31 mouse cellular contexts compared by ENCODE assay signal in the genomic region with DNA sequence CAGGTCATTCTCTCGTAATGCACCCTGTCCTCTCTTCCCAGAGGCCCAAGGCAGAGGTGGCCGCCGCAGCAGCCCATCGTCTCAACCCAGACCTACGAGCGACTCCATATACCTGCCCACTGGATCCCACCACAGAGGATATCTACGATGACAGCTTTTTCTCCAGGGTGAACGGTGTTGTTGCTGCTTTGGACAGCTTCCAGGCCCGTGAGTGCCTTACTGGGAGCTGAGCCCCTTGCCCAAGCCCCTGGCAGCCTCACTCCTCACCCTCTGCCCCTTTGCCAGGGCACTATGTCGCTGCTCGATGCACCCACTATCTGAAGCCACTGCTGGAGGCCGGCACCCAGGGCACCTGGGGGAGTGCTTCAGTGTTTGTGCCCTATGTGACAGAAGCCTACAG. TPM values are rescaled to one million over a fixed set of nuclear protein-coding genes. Genes with fewer than 3 reads are reported as not detected.
DNase-seq lines count a peak whose midpoint lies in the region; ATAC-seq lines count a peak whose summit lies in the region.
"Had no signal": no experiment of that assay in that cellular context is flagged by ENCODE, and none has a peak within 500 bp of the region (broad histone marks: within the 10 kb centered on the region; RNA-seq: fewer than 3 reads in every experiment).

No protein-coding gene starts in this region.

- no peak overlapping the region for H3K4me3 ChIP-seq in heart, embryonic 12.5 days
- H3K4me3 ChIP-seq in megakaryocyte, embryonic 14.5 days (replicated peaks) = peak overlapping the region; percentile 98
- no peak overlapping the region for H3K4me3 ChIP-seq in liver, embryonic 12.5 days
- H3K4me3 ChIP-seq: embryonic facial prominence, embryonic 13.5 days; heart, adult 2 months; heart, embryonic 15.5 days; neural tube, embryonic 15.5 days had no signal

- H3K9me3 ChIP-seq in heart, embryonic 12.5 days (replicated peaks) = no peaks in the 10 kb centered on the region
- H3K9me3 ChIP-seq in megakaryocyte, embryonic 14.5 days = no peaks in the 10 kb centered on the region
- H3K9me3 ChIP-seq in liver, embryonic 12.5 days (replicated peaks) = no peaks in the 10 kb centered on the region
- H3K9me3 ChIP-seq: embryonic facial prominence, embryonic 13.5 days; heart, embryonic 15.5 days; neural tube, embryonic 15.5 days had no signal

- no peak overlapping the region for H3K4me2 ChIP-seq in heart, embryonic 12.5 days
- H3K4me2 ChIP-seq in liver, embryonic 12.5 days = peak overlapping the region; percentile 12; the same call in 1 of the 2 replicates
- H3K4me2 ChIP-seq: embryonic facial prominence, embryonic 13.5 days; heart, embryonic 15.5 days; hindbrain, embryonic 14.5 days; neural tube, embryonic 15.5 days had no signal

- H3K27ac ChIP-seq in heart, embryonic 12.5 days (ENCODE audit: poor library complexity, severe bottlenecking) = no peak overlapping the region
- peak overlapping the region; percentile 98; the same call in 1 of the 2 replicates for H3K27ac ChIP-seq in liver, embryonic 12.5 days
- H3K27ac ChIP-seq: heart, embryonic 15.5 days; hindbrain, embryonic 14.5 days; neural tube, embryonic 15.5 days had no signal

- H3K4me1 ChIP-seq in heart, embryonic 12.5 days (replicated peaks) = peaks cover 78% of the 10 kb centered on the region
- peaks cover 99% of the 10 kb centered on the region for H3K4me1 ChIP-seq in megakaryocyte, embryonic 14.5 days
- peaks cover 93% of the 10 kb centered on the region for H3K4me1 ChIP-seq in liver, embryonic 12.5 days

- no peak overlapping the region for H3K9ac ChIP-seq in heart, embryonic 12.5 days
- peak overlapping the region; percentile 17; the same call in 1 of the 2 replicates for H3K9ac ChIP-seq in liver, embryonic 12.5 days
- H3K9ac ChIP-seq: embryonic facial prominence, embryonic 13.5 days; heart, embryonic 15.5 days; hindbrain, embryonic 14.5 days; neural tube, embryonic 15.5 days had no signal

- ATAC-seq in heart, embryonic 12.5 days (ENCODE audit: insufficient number of reproducible peaks, low FRiP score) = no peak
- ATAC-seq in megakaryocyte, adult 5-6 weeks (ENCODE audit: poor library complexity, severe bottlenecking) = no peak
- no peak for ATAC-seq in liver, embryonic 12.5 days
- no peak for ATAC-seq in granulocyte monocyte progenitor cell, adult 5-6 weeks (replicated peaks; ENCODE audit: poor library complexity, severe bottlenecking)
- ATAC-seq: forebrain, embryonic 14.5 days; intestine, postnatal 0 days; Patski had no signal

- no peaks in the 10 kb centered on the region for H3K27me3 ChIP-seq in heart, embryonic 12.5 days (replicated peaks)
- no peaks in the 10 kb centered on the region for H3K27me3 ChIP-seq in megakaryocyte, embryonic 14.5 days (replicated peaks)
- no peaks in the 10 kb centered on the region for H3K27me3 ChIP-seq in liver, embryonic 12.5 days (replicated peaks)
- H3K27me3 ChIP-seq: embryonic facial prominence, embryonic 13.5 days; heart, embryonic 15.5 days; Patski had no signal

- peak; percentile 92 for DNase-seq in heart, adult 11 months
- DNase-seq in urinary bladder, postnatal 10 days (ENCODE audit: low spot score) = no peak
- DNase-seq: adrenal gland, postnatal 10 days; cerebellum, adult 11 months; cerebellum, adult 9-11 months; embryo, embryonic 11 days; gastrocnemius, postnatal 14 days; heart, adult 2 months; heart, postnatal 36 days; kidney, adult 9 months; kidney, postnatal 10 days; layer of hippocampus, postnatal 36 days; lung, postnatal 36 days; midbrain, embryonic 14.5 days; right cerebral cortex, adult 18-20 months; spleen, adult 18-20 months; thymus, postnatal 25 days had no signal

- 87% methylated on average over 12 of the region's 12 CpGs for WGBS in heart, embryonic 12.5 days
- 90% methylated on average over 12 of the region's 12 CpGs for WGBS in liver, embryonic 12.5 days (ENCODE audit: insufficient replicate concordance)

- peaks cover 26% of the 10 kb centered on the region for H3K36me3 ChIP-seq in heart, embryonic 12.5 days
- H3K36me3 ChIP-seq in megakaryocyte, embryonic 14.5 days (replicated peaks; ENCODE audit: low read length) = peaks cover 83% of the 10 kb centered on the region
- peaks cover 75% of the 10 kb centered on the region for H3K36me3 ChIP-seq in liver, embryonic 12.5 days
- H3K36me3 ChIP-seq: embryonic facial prominence, embryonic 13.5 days; neural tube, embryonic 15.5 days had no signal

RNA-seq across cellular contexts. Expression of a gene that starts 3.5 kb away (rescaled TPM):
- 42.9 and 45.7 TPM in 2 replicates for polyA plus RNA-seq in heart, embryonic 12.5 days (2016; fragmentation: Nextera tagmentation; extraction: Ambion mirVana)
- polyA plus RNA-seq in megakaryocyte, embryonic 14.5 days (2012; ENCODE audit: insufficient read depth, low replicate concordance) = 78.9 and 91.5 TPM in 2 replicates
- total RNA-seq in megakaryocyte, adult 5-6 weeks (2015) = 37.5 and 44.3 TPM in 2 replicates
- 35.6 and 43.2 TPM in 2 replicates for total RNA-seq in megakaryocyte, adult 5-6 weeks (2017)
- 63.1 and 63.7 TPM in 2 replicates for polyA plus RNA-seq in liver, embryonic 12.5 days (2016; fragmentation: Nextera tagmentation; extraction: Ambion mirVana)
- 79.1 and 88.9 TPM in 2 replicates for total RNA-seq in granulocyte monocyte progenitor cell, adult 5-6 weeks (2014; fragmentation: Nextera tagmentation)
- 21.4 and 33.4 TPM in 2 replicates for total RNA-seq in granulocyte monocyte progenitor cell, adult 5-6 weeks (2017)

RNA-seq across cellular contexts. Expression of a gene that starts 4.0 kb away (rescaled TPM):
- 4.4 and 5.2 TPM in 2 replicates for polyA plus RNA-seq in heart, embryonic 12.5 days (2016; fragmentation: Nextera tagmentation; extraction: Ambion mirVana)
- 2.7 TPM in 1 of 2 replicates, not detected in the other for polyA plus RNA-seq in megakaryocyte, embryonic 14.5 days (2012; ENCODE audit: insufficient read depth, low replicate concordance)
- total RNA-seq in megakaryocyte, adult 5-6 weeks (2015) = 0.18 TPM in 1 of 2 replicates, not detected in the other
- not detected in 2 replicates for total RNA-seq in megakaryocyte, adult 5-6 weeks (2017)
- 1.2 and 1.4 TPM in 2 replicates for polyA plus RNA-seq in liver, embryonic 12.5 days (2016; fragmentation: Nextera tagmentation; extraction: Ambion mirVana)
- 0.47 TPM in 1 of 2 replicates, not detected in the other for total RNA-seq in granulocyte monocyte progenitor cell, adult 5-6 weeks (2014; fragmentation: Nextera tagmentation)
- not detected in 2 replicates for total RNA-seq in granulocyte monocyte progenitor cell, adult 5-6 weeks (2017)
- total RNA-seq: heart, adult 2 months had no signal
- polyA plus RNA-seq: large intestine, adult 2 months; Patski had no signal

RNA-seq across cellular contexts. Expression of a gene that starts 6.9 kb away (rescaled TPM):
- 41.9 and 43.9 TPM in 2 replicates for polyA plus RNA-seq in heart, embryonic 12.5 days (2016; fragmentation: Nextera tagmentation; extraction: Ambion mirVana)
- polyA plus RNA-seq in megakaryocyte, embryonic 14.5 days (2012; ENCODE audit: insufficient read depth, low replicate concordance) = 270 and 880 TPM in 2 replicates
- 1.8 and 4.7 TPM in 2 replicates for total RNA-seq in megakaryocyte, adult 5-6 weeks (2015)
- 2.6 and 3.2 TPM in 2 replicates for total RNA-seq in megakaryocyte, adult 5-6 weeks (2017)
- polyA plus RNA-seq in liver, embryonic 12.5 days (2016; fragmentation: Nextera tagmentation; extraction: Ambion mirVana) = 64.3 and 68.7 TPM in 2 replicates
- 16.7 and 29.9 TPM in 2 replicates for total RNA-seq in granulocyte monocyte progenitor cell, adult 5-6 weeks (2014; fragmentation: Nextera tagmentation)
- 18.6 and 23.2 TPM in 2 replicates for total RNA-seq in granulocyte monocyte progenitor cell, adult 5-6 weeks (2017)

RNA-seq across cellular contexts. Expression of a gene that starts 13.5 kb away (rescaled TPM):
- 6.8 and 11.4 TPM in 2 replicates for polyA plus RNA-seq in heart, embryonic 12.5 days (2016; fragmentation: Nextera tagmentation; extraction: Ambion mirVana)
- 9.9 and 23.4 TPM in 2 replicates for polyA plus RNA-seq in megakaryocyte, embryonic 14.5 days (2012; ENCODE audit: insufficient read depth, low replicate concordance)
- total RNA-seq in megakaryocyte, adult 5-6 weeks (2015) = 0.33 TPM in 1 of 2 replicates, not detected in the other
- 0.51 and 1.7 TPM in 2 replicates for total RNA-seq in megakaryocyte, adult 5-6 weeks (2017)
- polyA plus RNA-seq in liver, embryonic 12.5 days (2016; fragmentation: Nextera tagmentation; extraction: Ambion mirVana) = 2.6 and 3.7 TPM in 2 replicates
- 3.0 TPM in 1 of 2 replicates, not detected in the other for total RNA-seq in granulocyte monocyte progenitor cell, adult 5-6 weeks (2014; fragmentation: Nextera tagmentation)
- 0.69 TPM in 1 of 2 replicates, not detected in the other for total RNA-seq in granulocyte monocyte progenitor cell, adult 5-6 weeks (2017)
- polyA plus RNA-seq: Patski had no signal

RNA-seq across cellular contexts. Expression of a gene that starts 17.3 kb away (rescaled TPM):
- polyA plus RNA-seq in heart, embryonic 12.5 days (2016; fragmentation: Nextera tagmentation; extraction: Ambion mirVana) = 1.5 TPM in 2 replicates
- 3.2 and 5.8 TPM in 2 replicates for polyA plus RNA-seq in megakaryocyte, embryonic 14.5 days (2012; ENCODE audit: insufficient read depth, low replicate concordance)
- total RNA-seq in megakaryocyte, adult 5-6 weeks (2015) = not detected in 2 replicates
- not detected in 2 replicates for total RNA-seq in megakaryocyte, adult 5-6 weeks (2017)
- polyA plus RNA-seq in liver, embryonic 12.5 days (2016; fragmentation: Nextera tagmentation; extraction: Ambion mirVana) = 0.69 and 0.75 TPM in 2 replicates
- total RNA-seq in granulocyte monocyte progenitor cell, adult 5-6 weeks (2014; fragmentation: Nextera tagmentation) = 0.62 and 5.3 TPM in 2 replicates
- total RNA-seq in granulocyte monocyte progenitor cell, adult 5-6 weeks (2017) = not detected in 2 replicates
- total RNA-seq: gastrocnemius, postnatal 14 days; megakaryocyte-erythroid progenitor cell, adult 5-6 weeks had no signal
- polyA plus RNA-seq: intestine, postnatal 0 days; midbrain, embryonic 14.5 days; Patski had no signal
